ENCODE assay signal across 8 mouse cellular contexts in genomic region chr6:124917518-124918330, GRCm38 (mm10). TPM values are rescaled to one million over a fixed set of nuclear protein-coding genes. Genes with fewer than 3 reads are reported as not detected.
DNase-seq lines count a peak whose midpoint lies in the region; ATAC-seq lines count a peak whose summit lies in the region.

No protein-coding gene starts in this region.

- DNase-seq in gastrocnemius, adult 8-10 months (ENCODE audit: low spot score in 2 of 2) = peak; percentile 69 to 79
- peak; percentile 78 for DNase-seq in induced T-regulatory cell, adult 2 months (ENCODE audit: low read depth)
- DNase-seq in left cerebral cortex, postnatal 10 days (ENCODE audit: extremely low spot score in 1 of 2, low spot score in 2 of 2) = peak; percentile 94 to 95
- peak; percentile 90 to 94 for DNase-seq in right cerebral cortex, postnatal 36 days (ENCODE audit: low spot score in 2 of 2)
- peak; percentile 98 for DNase-seq in yolk sac, embryonic 10.5 days (ENCODE audit: low spot score)

- intact Hi-C loops in left cerebral cortex, postnatal 10 days (cut with DNase I) = loop anchor here (2.0 kb wide), 1 partner anchor 57 kb away; no protein-coding TSS in a partner anchor

- peak; percentile 24 for ATAC-seq in activated CD4-positive, CD25-positive, alpha-beta regulatory T cell, adult 4 months
- ATAC-seq in common myeloid progenitor, adult 5-6 weeks (replicated peaks; ENCODE audit: low read depth, poor library complexity, severe bottlenecking) = peak; percentile 17

- H3K36me3 ChIP-seq in megakaryocyte, embryonic 14.5 days (replicated peaks; ENCODE audit: low read length) = no peaks in the 10 kb centered on the region

- peaks cover 64% of the 10 kb centered on the region for H3K27me3 ChIP-seq in megakaryocyte, embryonic 14.5 days (replicated peaks)

- H3K4me3 ChIP-seq in megakaryocyte, embryonic 14.5 days (replicated peaks) = peak overlapping the region; percentile 93

- no peaks in the 10 kb centered on the region for H3K9me3 ChIP-seq in megakaryocyte, embryonic 14.5 days

- H3K4me1 ChIP-seq in megakaryocyte, embryonic 14.5 days = peaks cover 76% of the 10 kb centered on the region

RNA-seq across cellular contexts. Expression of gene Ptms, which starts 2.2 kb away (rescaled TPM):
- 10 to 100 TPM; 12.0 to 12.8 TPM for polyA plus RNA-seq in activated CD4-positive, CD25-positive, alpha-beta regulatory T cell, adult 4 months (2017; shearing (Covaris generic))
- total RNA-seq in common myeloid progenitor, adult 5-6 weeks (2017) = 40.3 and 71.3 TPM in 2 replicates
- total RNA-seq in gastrocnemius, adult 8-10 months (2022) = 10 to 100 TPM; 64.6 to 83.2 (median 76.8) TPM
- total RNA-seq in left cerebral cortex, postnatal 10 days (2021) = 1,000 to 10,000 TPM; 1,368 to 1,394 TPM
- polyA plus RNA-seq in megakaryocyte, embryonic 14.5 days (2012; ENCODE audit: insufficient read depth, low replicate concordance) = 330 and 450 TPM in 2 replicates

RNA-seq across cellular contexts. Expression of gene Lag3, which starts 6.2 kb away (rescaled TPM):
- 10 to 100 TPM; 23.5 to 30.2 TPM for polyA plus RNA-seq in activated CD4-positive, CD25-positive, alpha-beta regulatory T cell, adult 4 months (2017; shearing (Covaris generic))
- 0.82 and 1.6 TPM in 2 replicates for total RNA-seq in common myeloid progenitor, adult 5-6 weeks (2017)
- total RNA-seq in gastrocnemius, adult 8-10 months (2022) = under 1 TPM in 1 of 4 experiments, not detected in 3; 0.31 TPM
- 1 to 10 TPM; 1.4 to 1.5 TPM for total RNA-seq in left cerebral cortex, postnatal 10 days (2021)
- polyA plus RNA-seq in megakaryocyte, embryonic 14.5 days (2012; ENCODE audit: insufficient read depth, low replicate concordance) = 0.62 TPM in 1 of 2 replicates, not detected in the other

RNA-seq across cellular contexts. Expression of gene Mlf2, which starts 13.5 kb away (rescaled TPM):
- 10 to 100 TPM; 46.7 to 70.4 TPM for polyA plus RNA-seq in activated CD4-positive, CD25-positive, alpha-beta regulatory T cell, adult 4 months (2017; shearing (Covaris generic))
- total RNA-seq in common myeloid progenitor, adult 5-6 weeks (2017) = 54.9 and 61.1 TPM in 2 replicates
- 100 to 1,000 TPM; 192 to 219 (median 202) TPM for total RNA-seq in gastrocnemius, adult 8-10 months (2022)
- total RNA-seq in left cerebral cortex, postnatal 10 days (2021) = 100 to 1,000 TPM; 597 to 610 TPM
- 183 and 362 TPM in 2 replicates for polyA plus RNA-seq in megakaryocyte, embryonic 14.5 days (2012; ENCODE audit: insufficient read depth, low replicate concordance)

RNA-seq across cellular contexts. Expression of gene Cd4, which starts 29.7 kb away (rescaled TPM):
- 100 to 1,000 TPM; 240 to 401 TPM for polyA plus RNA-seq in activated CD4-positive, CD25-positive, alpha-beta regulatory T cell, adult 4 months (2017; shearing (Covaris generic))
- 0.73 TPM in 2 replicates for total RNA-seq in common myeloid progenitor, adult 5-6 weeks (2017)
- total RNA-seq in gastrocnemius, adult 8-10 months (2022) = under 1 TPM in 1 of 4 experiments, not detected in 3; 0.11 TPM
- total RNA-seq in left cerebral cortex, postnatal 10 days (2021) = 1 to 10 TPM; 1.2 to 3.7 TPM
- 0.35 TPM in 1 of 2 replicates, not detected in the other for polyA plus RNA-seq in megakaryocyte, embryonic 14.5 days (2012; ENCODE audit: insufficient read depth, low replicate concordance)

RNA-seq across cellular contexts. Expression of gene Cops7a, which starts 47.6 kb away (rescaled TPM):
- polyA plus RNA-seq in activated CD4-positive, CD25-positive, alpha-beta regulatory T cell, adult 4 months (2017; shearing (Covaris generic)) = 10 to 100 TPM; 45.9 to 51.2 TPM
- total RNA-seq in common myeloid progenitor, adult 5-6 weeks (2017) = 45.6 and 48.1 TPM in 2 replicates
- total RNA-seq in gastrocnemius, adult 8-10 months (2022) = 100 to 1,000 TPM; 122 to 142 (median 131) TPM
- 100 to 1,000 TPM; 115 to 116 TPM for total RNA-seq in left cerebral cortex, postnatal 10 days (2021)
- 46.8 and 55.7 TPM in 2 replicates for polyA plus RNA-seq in megakaryocyte, embryonic 14.5 days (2012; ENCODE audit: insufficient read depth, low replicate concordance)

Comparison
In these comparisons a context has a peak if more than half of its experiments do, and no peak if none do; other contexts are left out.
1. Peak in every context shown above with its lines: DNase-seq, ATAC-seq and H3K4me3 ChIP-seq.
2. RNA of gene Ptms, which starts 2.2 kb away (total RNA-seq): 1,368 to 1,394 TPM in left cerebral cortex, postnatal 10 days; 64.6 to 83.2 TPM in gastrocnemius, adult 8-10 months and 40.3 to 71.3 TPM in common myeloid progenitor, adult 5-6 weeks; every median in the first group is over 10 times any median in the second.